Mouse (Mus musculus) embryonic fibroblast, embryonic 13.5 days (primary cell): Measurements from ENCODE around the gene Moap1.

Source experiments
- CTCF ChIP-seq: IDR thresholded peaks from 2 replicates; pipeline ENCODE4 v1.5.1; 2011; ENCODE audit warnings: mild to moderate bottlenecking, control low read depth, low read length, moderate library complexity, borderline replicate concordance; ENCODE audit not compliant: insufficient read depth
- POLR2A ChIP-seq: IDR thresholded peaks from 2 replicates; pipeline ENCODE4 v1.6.1; 2011; ENCODE audit warnings: low read depth, mild to moderate bottlenecking, control low read depth, low read length, moderate library complexity

- TF ChIP-seq CTCF (no peak), POLR2A (no peak)
These were observed 40.9 kb downstream of the Moap1 start for GRCm38 (mm10) chr12:102702356-102703110.
